Mouse (Mus musculus) spleen, adult 2 months (tissue): ENCODE measurements around the gene Msx3.

ENCODE experiments used
- CTCF ChIP-seq: fragments of 200-500 bp; IDR thresholded peaks from 2 replicates; pipeline ENCODE4 v1.5.1; 2011; ENCODE audit warnings: mild to moderate bottlenecking, inconsistent platforms; ENCODE audit not compliant: insufficient read depth, insufficient read length, insufficient replicate concordance; ENCODE audit errors: extremely low read depth
- POLR2A ChIP-seq: fragments of 200-500 bp; IDR thresholded peaks from 2 replicates; pipeline ENCODE4 v1.6.1; 2011; ENCODE audit warnings: low read depth, low read length, inconsistent platforms

GRCm38 (mm10) chr7:140078711-140079110, 29.8 kb upstream of the Msx3 start:
- TF ChIP-seq POLR2A (no peak), CTCF (peak; percentile 63; the same call in 1 of the 2 replicates)
